Mouse (Mus musculus): ENCODE results near the gene Rnase11. TPM values are rescaled to one million over a fixed set of nuclear protein-coding genes. Genes with fewer than 3 reads are reported as not detected.
A peak's percentile ranks its signal among the peaks of the same experiment; 100 is the strongest.
"Not testable (repeated sequence)": the region's sequence is repeated elsewhere in the genome, so short reads cannot be mapped to it uniquely, and the experiment has no call there.

Rnase11 gene
- polyA plus RNA-seq, 1 experiment from 2014 or later = not detected

- peak; percentile 70; the same call in 1 of the 2 replicates for ATAC-seq (ENCODE audit: low FRiP score)
- Histone ChIP-seq H3K27ac (no peak overlapping the region), H3K4me2 (no peak overlapping the region), H3K9me3 (no peaks in the 10 kb centered on the region), H3K27me3 (no peaks in the 10 kb centered on the region), H3K36me3 (replicated peaks) (no peaks in the 10 kb centered on the region), H3K4me3 (replicated peaks) (no peak overlapping the region), H3K4me1 (no peaks in the 10 kb centered on the region), H3K9ac (no peak overlapping the region)
- WGBS = 35% methylated on average over 5 of the region's 5 CpGs
These were observed 23.4 kb downstream of the Rnase11 start for GRCm38 (mm10) chr14:51026391-51027133.

- no peak for ATAC-seq (ENCODE audit: low FRiP score)
- WGBS = 82% methylated on average over 1 of the region's 1 CpGs
These were observed 25.1 kb downstream of the Rnase11 start for GRCm38 (mm10) chr14:51024820-51025219.

GRCm38 (mm10) chr14:51023457-51023856, 26.5 kb downstream of the Rnase11 start:
- H3K27me3 ChIP-seq = no peaks in the 10 kb centered on the region
- 90% methylated on average over 4 of the region's 4 CpGs for WGBS
- H3K27ac ChIP-seq = no peak overlapping the region
- no peak for ATAC-seq (ENCODE audit: low FRiP score)
- H3K4me2 ChIP-seq = no peak overlapping the region
- no peaks in the 10 kb centered on the region for H3K4me1 ChIP-seq
- no peaks in the 10 kb centered on the region for H3K9me3 ChIP-seq
- H3K36me3 ChIP-seq (replicated peaks) = no peaks in the 10 kb centered on the region
- H3K9ac ChIP-seq = no peak overlapping the region
- H3K4me3 ChIP-seq (replicated peaks) = no peak overlapping the region

More at GRCm38 (mm10) chr14:51024820-51025219, 25.1 kb downstream of the Rnase11 start:
- H3K36me3 ChIP-seq (replicated peaks) = no peaks in the 10 kb centered on the region
- H3K27ac ChIP-seq = no peak overlapping the region
- no peak overlapping the region for H3K4me2 ChIP-seq
- no peaks in the 10 kb centered on the region for H3K4me1 ChIP-seq
- no peak overlapping the region for H3K9ac ChIP-seq
- no peaks in the 10 kb centered on the region for H3K27me3 ChIP-seq
- no peak overlapping the region for H3K4me3 ChIP-seq (replicated peaks)
- no peaks in the 10 kb centered on the region for H3K9me3 ChIP-seq

GRCm38 (mm10) chr14:51017256-51017655, 32.7 kb downstream of the Rnase11 start:
- no peak for ATAC-seq (ENCODE audit: low FRiP score)
- WGBS = 78% methylated on average over 3 of the region's 3 CpGs

GRCm38 (mm10) chr14:51015780-51016179, 34.2 kb downstream of the Rnase11 start:
- H3K4me2 ChIP-seq = no peak overlapping the region
- ATAC-seq (ENCODE audit: low FRiP score) = no peak

More at GRCm38 (mm10) chr14:51017256-51017655, 32.7 kb downstream of the Rnase11 start:
- Histone ChIP-seq H3K4me3 (replicated peaks) (no peak overlapping the region), H3K27me3 (no peaks in the 10 kb centered on the region), H3K4me1 (no peaks in the 10 kb centered on the region), H3K9ac (no peak overlapping the region), H3K4me2 (no peak overlapping the region), H3K36me3 (replicated peaks) (no peaks in the 10 kb centered on the region), H3K9me3 (no peaks in the 10 kb centered on the region), H3K27ac (no peak overlapping the region)

GRCm38 (mm10) chr14:51014724-51015123, 35.2 kb downstream of the Rnase11 start:
- H3K4me3 ChIP-seq (replicated peaks); H3K4me1 ChIP-seq; H3K36me3 ChIP-seq (replicated peaks); ATAC-seq (ENCODE audit: low FRiP score); H3K9ac ChIP-seq; H3K9me3 ChIP-seq; H3K27me3 ChIP-seq; H3K4me2 ChIP-seq; H3K27ac ChIP-seq: not testable (repeated sequence)
- 94% methylated on average over 3 of the region's 3 CpGs for WGBS

More at GRCm38 (mm10) chr14:51015780-51016179, 34.2 kb downstream of the Rnase11 start:
- no peak overlapping the region for H3K27ac ChIP-seq
- no peaks in the 10 kb centered on the region for H3K27me3 ChIP-seq
- no peaks in the 10 kb centered on the region for H3K36me3 ChIP-seq (replicated peaks)
- no peaks in the 10 kb centered on the region for H3K4me1 ChIP-seq
- H3K4me3 ChIP-seq (replicated peaks) = no peak overlapping the region
- no peak overlapping the region for H3K9ac ChIP-seq
- no peaks in the 10 kb centered on the region for H3K9me3 ChIP-seq

- H3K4me3 ChIP-seq (replicated peaks) = no peak overlapping the region
- H3K4me1 ChIP-seq = no peaks in the 10 kb centered on the region
- no peaks in the 10 kb centered on the region for H3K27me3 ChIP-seq
- H3K9me3 ChIP-seq = no peaks in the 10 kb centered on the region
- WGBS = 84% methylated on average over 6 of the region's 6 CpGs
- H3K36me3 ChIP-seq (replicated peaks) = no peaks in the 10 kb centered on the region
- no peak for ATAC-seq (ENCODE audit: low FRiP score)
- H3K4me2 ChIP-seq = no peak overlapping the region
- H3K27ac ChIP-seq = no peak overlapping the region
- no peak overlapping the region for H3K9ac ChIP-seq
These were observed 40.4 kb downstream of the Rnase11 start for GRCm38 (mm10) chr14:51009572-51009971.

- no peaks in the 10 kb centered on the region for H3K36me3 ChIP-seq (replicated peaks)
- ATAC-seq (ENCODE audit: low FRiP score) = no peak
- no peak overlapping the region for H3K9ac ChIP-seq
- no peak overlapping the region for H3K4me2 ChIP-seq
- no peaks in the 10 kb centered on the region for H3K9me3 ChIP-seq
- H3K4me3 ChIP-seq (replicated peaks) = no peak overlapping the region
- no peak overlapping the region for H3K27ac ChIP-seq
- no peaks in the 10 kb centered on the region for H3K4me1 ChIP-seq
- 90% methylated on average over 4 of the region's 4 CpGs for WGBS
- H3K27me3 ChIP-seq = no peaks in the 10 kb centered on the region
These were observed 41.2 kb downstream of the Rnase11 start for GRCm38 (mm10) chr14:51008781-51009180.

- H3K9ac ChIP-seq = no peak overlapping the region
- no peaks in the 10 kb centered on the region for H3K9me3 ChIP-seq
- WGBS = 89% methylated on average over 13 of the region's 13 CpGs
- H3K27me3 ChIP-seq = no peaks in the 10 kb centered on the region
- H3K36me3 ChIP-seq (replicated peaks) = no peaks in the 10 kb centered on the region
- no peak for ATAC-seq (ENCODE audit: low FRiP score)
- H3K27ac ChIP-seq = no peak overlapping the region
- H3K4me3 ChIP-seq (replicated peaks) = no peak overlapping the region
- no peak overlapping the region for H3K4me2 ChIP-seq
- H3K4me1 ChIP-seq = no peaks in the 10 kb centered on the region
These were observed 41.8 kb downstream of the Rnase11 start for GRCm38 (mm10) chr14:51007914-51008713.

- 88% methylated on average over 8 of the region's 8 CpGs for WGBS
- H3K9ac ChIP-seq = no peak within 1 kb of the TSS
- H3K4me3 ChIP-seq (replicated peaks) = no peak within 1 kb of the TSS
- H3K36me3 ChIP-seq (replicated peaks) = no peaks in the 10 kb centered on the region
- no peak within 1 kb of the TSS for H3K4me2 ChIP-seq
- H3K27ac ChIP-seq = no peak within 1 kb of the TSS
- no peaks in the 10 kb centered on the region for H3K27me3 ChIP-seq
- no peaks in the 10 kb centered on the region for H3K4me1 ChIP-seq
- no peaks in the 10 kb centered on the region for H3K9me3 ChIP-seq
- no peak for ATAC-seq (ENCODE audit: low FRiP score)
These were observed 42.7 kb downstream of the Rnase11 start, which contains the start of gene Rnase10 for GRCm38 (mm10) chr14:51007152-51007801. TSS of gene Rnase10 (plus strand) at chr14:51007751.

All from forebrain, embryonic 12.5 days (tissue).